Mouse (Mus musculus): ENCODE data around the gene Mcur1. TPM values are rescaled to one million over a fixed set of nuclear protein-coding genes. Genes with fewer than 3 reads are reported as not detected.

Mcur1 gene
- polyA plus RNA-seq, 1 experiment from 2014 or later, result 8.6 TPM

DNA sequence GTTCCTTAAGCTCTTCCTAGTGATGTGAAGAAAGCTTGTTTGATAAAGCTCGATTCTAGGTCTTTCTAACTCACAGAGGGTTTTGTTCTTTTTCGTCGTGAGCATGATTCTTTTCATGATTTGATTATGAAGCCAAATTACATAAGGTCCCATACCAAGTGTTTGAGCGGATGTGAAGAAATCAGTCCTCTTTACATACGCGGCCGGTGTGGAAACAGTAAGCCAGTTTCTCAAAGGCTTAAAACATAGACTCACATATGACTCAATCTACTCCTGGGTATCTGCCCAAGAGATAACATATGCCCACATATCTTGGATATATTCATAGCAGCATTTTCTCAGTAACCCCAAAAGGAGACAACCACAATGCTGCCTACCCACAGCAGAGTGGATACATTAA, 66.3 kb downstream of the Mcur1 start:
- no peaks in the 10 kb centered on the region for H3K9me3 ChIP-seq (ENCODE audit: control insufficient read depth, low read length)
- H3K36me3 ChIP-seq (ENCODE audit: control insufficient read depth, insufficient read depth, low read length), result no peaks in the 10 kb centered on the region
- H3K4me2 ChIP-seq (ENCODE audit: low read depth, low read length), result no peak overlapping the region
- H3K4me3 ChIP-seq (ENCODE audit: low read depth, low read length), result no peak overlapping the region
- no peak overlapping the region for H3K27ac ChIP-seq (ENCODE audit: low read depth, low read length)
- no peak overlapping the region for H3K9ac ChIP-seq (replicated peaks; ENCODE audit: low read depth, low read length)
- H3K4me1 ChIP-seq (ENCODE audit: control insufficient read depth, insufficient read depth, low read length), result no peaks in the 10 kb centered on the region
- ATAC-seq (ENCODE audit: low read depth), result no peak
- 91% methylated on average over 7 of the region's 7 CpGs for WGBS
- no peaks in the 10 kb centered on the region for H3K27me3 ChIP-seq (ENCODE audit: control insufficient read depth, insufficient read depth, low read length)

DNA sequence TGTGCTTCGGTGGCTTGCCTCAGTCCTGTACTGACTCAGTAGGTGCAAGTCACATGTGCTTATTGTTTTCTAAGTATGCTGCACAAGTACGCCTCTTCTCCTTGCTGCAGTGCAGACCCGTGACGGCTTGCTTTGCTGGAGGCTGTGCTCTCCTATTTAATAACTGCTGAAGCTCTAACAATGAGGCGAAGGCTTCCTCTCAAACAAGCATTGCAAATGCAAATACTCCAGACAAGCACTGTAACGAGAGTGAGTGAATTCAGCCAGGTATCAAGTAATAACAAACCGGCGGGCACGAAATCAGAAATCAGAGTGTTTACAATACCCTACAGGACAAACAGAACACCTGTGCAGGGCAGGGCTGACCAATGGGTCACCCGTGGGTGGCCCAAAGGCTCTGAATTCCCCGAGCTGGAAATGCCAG, 66.9 kb downstream of the Mcur1 start:
- Histone ChIP-seq H3K9me3 (ENCODE audit: control insufficient read depth, low read length) (no peaks in the 10 kb centered on the region), H3K4me1 (ENCODE audit: control insufficient read depth, insufficient read depth, low read length) (no peaks in the 10 kb centered on the region), H3K36me3 (ENCODE audit: control insufficient read depth, insufficient read depth, low read length) (no peaks in the 10 kb centered on the region), H3K27ac (ENCODE audit: low read depth, low read length) (no peak overlapping the region), H3K4me3 (ENCODE audit: low read depth, low read length) (no peak overlapping the region), H3K27me3 (ENCODE audit: control insufficient read depth, insufficient read depth, low read length) (no peaks in the 10 kb centered on the region), H3K4me2 (ENCODE audit: low read depth, low read length) (no peak overlapping the region), H3K9ac (replicated peaks; ENCODE audit: low read depth, low read length) (no peak overlapping the region)
- ATAC-seq (ENCODE audit: low read depth), result peak; percentile 24; the same call in 1 of the 2 replicates
- WGBS, result 65% methylated on average over 11 of the region's 11 CpGs

Other genes starting within 250 kb of the Mcur1 start
- 30.5 and 36.4 TPM in 2 replicates for gene Sirt5, start 194.7 kb downstream of the Mcur1 start, polyA plus RNA-seq (2014; fragmentation: Nextera tagmentation; extraction: Ambion mirVana)
- gene Nol7, start 161.8 kb downstream of the Mcur1 start, polyA plus RNA-seq (2014; fragmentation: Nextera tagmentation; extraction: Ambion mirVana), result 159 and 197 TPM in 2 replicates
- gene Ranbp9, start 78.9 kb downstream of the Mcur1 start, polyA plus RNA-seq (2014; fragmentation: Nextera tagmentation; extraction: Ambion mirVana), result 18.1 and 19.2 TPM in 2 replicates
- gene Rnf182, start 55.5 kb upstream of the Mcur1 start, polyA plus RNA-seq (2014; fragmentation: Nextera tagmentation; extraction: Ambion mirVana), result 27.5 and 35.1 TPM in 2 replicates
- 24.3 and 26.1 TPM in 2 replicates for gene Cd83, start 224.6 kb upstream of the Mcur1 start, polyA plus RNA-seq (2014; fragmentation: Nextera tagmentation; extraction: Ambion mirVana)